Mouse (Mus musculus) lung, postnatal 0 days (tissue): ENCODE measurements at regions not wholly inside any gene's neighbourhood (a gene's known extent, or its start where the extent isn't known, plus 50 kb on each side); places are given as distances from the start of the nearest gene placed in this dataset.

Experiments
- CTCF ChIP-seq: IDR thresholded peaks from 2 replicates; pipeline ENCODE4 v1.5.1; 2016; ENCODE audit warnings: antibody characterized with exemption, mild to moderate bottlenecking
- EP300 ChIP-seq: IDR thresholded peaks from 2 replicates; pipeline ENCODE4 v1.6.1; 2016; ENCODE audit warnings: antibody characterized with exemption, mild to moderate bottlenecking, control low read depth

DNA sequence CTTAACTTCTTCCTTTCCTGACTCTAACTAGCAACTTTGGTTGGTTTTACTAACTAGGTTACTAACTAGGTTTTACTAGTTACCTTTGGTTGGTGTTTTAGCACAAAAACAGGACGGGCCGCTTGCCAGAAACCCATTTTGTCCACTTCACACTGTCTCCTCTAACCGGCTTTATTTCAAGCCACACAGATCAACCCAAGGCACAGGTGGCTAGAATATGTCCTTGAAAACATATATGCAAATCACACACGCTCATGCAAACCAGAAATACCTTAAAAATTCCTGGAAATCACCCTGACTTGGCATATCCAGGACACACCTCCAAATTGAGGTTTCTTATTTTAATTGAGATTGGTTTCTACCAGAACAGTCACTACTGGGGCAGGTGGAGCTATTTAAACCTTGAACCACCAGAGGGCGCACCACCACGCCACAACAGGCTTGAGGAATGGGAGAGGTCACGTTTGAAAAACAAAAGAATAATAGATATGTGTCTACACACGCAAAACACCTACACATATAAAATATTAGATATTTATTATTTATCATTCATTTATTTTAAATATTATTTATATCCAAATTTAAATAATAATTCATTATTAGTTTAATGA lies 52.1 kb upstream of the Tmem252 start:
- TF ChIP-seq CTCF: peak; percentile 87
- TF ChIP-seq EP300: no peak
